Mouse (Mus musculus): ENCODE data around the gene Klk1. TPM values are rescaled to one million over a fixed set of nuclear protein-coding genes. Genes with fewer than 3 reads are reported as not detected.

The Klk1 gene
- polyA plus RNA-seq, 1 experiment = 1.9 TPM

- Histone ChIP-seq H3K4me1 (ENCODE audit: control insufficient read depth, insufficient read depth, low read length) (no peaks in the 10 kb centered on the region), H3K4me3 (replicated peaks; ENCODE audit: extremely low read depth, low read depth, low read length) (no peak overlapping the region)
- TF ChIP-seq CTCF (IDR thresholded peaks at IDR 0.05; ENCODE audit: insufficient read depth, low read length) (no peak), POLR2A (IDR thresholded peaks at IDR 0.05; ENCODE audit: borderline replicate concordance, extremely low read depth, low read depth, low read length) (no peak)
- WGBS = 79% methylated on average over 7 of the region's 7 CpGs
- no peak for DNase-seq
Observed at GRCm38 (mm10) chr7:44272546-44272945, 47.4 kb downstream of the Klk1 start.

GRCm38 (mm10) chr7:44273446-44273845 lies 48.3 kb downstream of the Klk1 start:
- no peaks in the 10 kb centered on the region for H3K4me1 ChIP-seq (ENCODE audit: control insufficient read depth, insufficient read depth, low read length)
- DNase-seq = no peak
- WGBS = 67% methylated on average over 7 of the region's 7 CpGs
- TF ChIP-seq POLR2A (IDR thresholded peaks at IDR 0.05; ENCODE audit: borderline replicate concordance, extremely low read depth, low read depth, low read length) = no peak
- TF ChIP-seq CTCF (IDR thresholded peaks at IDR 0.05; ENCODE audit: insufficient read depth, low read length) = no peak
- H3K4me3 ChIP-seq (replicated peaks; ENCODE audit: extremely low read depth, low read depth, low read length) = no peak overlapping the region

- Histone ChIP-seq H3K4me3 (replicated peaks; ENCODE audit: extremely low read depth, low read depth, low read length) (no peak overlapping the region), H3K4me1 (ENCODE audit: control insufficient read depth, insufficient read depth, low read length) (no peaks in the 10 kb centered on the region)
- WGBS = 36% methylated on average over 11 of the region's 11 CpGs
- no peak for DNase-seq
- TF ChIP-seq CTCF (IDR thresholded peaks at IDR 0.05; ENCODE audit: insufficient read depth, low read length) (no peak), POLR2A (IDR thresholded peaks at IDR 0.05; ENCODE audit: borderline replicate concordance, extremely low read depth, low read depth, low read length) (no peak)
Observed at GRCm38 (mm10) chr7:44274096-44274495, 48.9 kb downstream of the Klk1 start.

- no peak for DNase-seq
- 73% methylated on average over 3 of the region's 3 CpGs for WGBS
- Histone ChIP-seq H3K4me1 (ENCODE audit: control insufficient read depth, insufficient read depth, low read length) (no peaks in the 10 kb centered on the region), H3K4me3 (replicated peaks; ENCODE audit: extremely low read depth, low read depth, low read length) (no peak overlapping the region)
- TF ChIP-seq CTCF (IDR thresholded peaks at IDR 0.05; ENCODE audit: insufficient read depth, low read length) (no peak), POLR2A (IDR thresholded peaks at IDR 0.05; ENCODE audit: borderline replicate concordance, extremely low read depth, low read depth, low read length) (no peak)
Observed at GRCm38 (mm10) chr7:44275546-44275945, 50.4 kb downstream of the Klk1 start.

- TF ChIP-seq CTCF (IDR thresholded peaks at IDR 0.05; ENCODE audit: insufficient read depth, low read length) = no peak
- no peak for TF ChIP-seq POLR2A (IDR thresholded peaks at IDR 0.05; ENCODE audit: borderline replicate concordance, extremely low read depth, low read depth, low read length)
- Histone ChIP-seq H3K4me1 (ENCODE audit: control insufficient read depth, insufficient read depth, low read length) (no peaks in the 10 kb centered on the region), H3K4me3 (replicated peaks; ENCODE audit: extremely low read depth, low read depth, low read length) (no peak overlapping the region)
- no peak for DNase-seq
- 64% methylated on average over 10 of the region's 10 CpGs for WGBS
Observed at GRCm38 (mm10) chr7:44276461-44277249, 51.5 kb downstream of the Klk1 start.

GRCm38 (mm10) chr7:44277250-44277622 lies 52.1 kb downstream of the Klk1 start:
- no peak overlapping the region for H3K4me3 ChIP-seq (replicated peaks; ENCODE audit: extremely low read depth, low read depth, low read length)
- no peak for DNase-seq
- 50% methylated on average over 2 of the region's 2 CpGs for WGBS
- TF ChIP-seq CTCF (IDR thresholded peaks at IDR 0.05; ENCODE audit: insufficient read depth, low read length) (peak; percentile 56), POLR2A (IDR thresholded peaks at IDR 0.05; ENCODE audit: borderline replicate concordance, extremely low read depth, low read depth, low read length) (no peak)
- H3K4me1 ChIP-seq (ENCODE audit: control insufficient read depth, insufficient read depth, low read length) = no peaks in the 10 kb centered on the region

Other genes with a start within 250 kb of the Klk1 start
- not detected in 2 replicates for gene Klk1b9, start 249.3 kb upstream of the Klk1 start, polyA plus RNA-seq (2012; rRNA removed)
- not detected in 2 replicates for gene Klk1b11, start 229.5 kb upstream of the Klk1 start, polyA plus RNA-seq (2012; rRNA removed)
- 0.11 TPM in 1 of 2 replicates, not detected in the other for gene Klk1b26, start 213.2 kb upstream of the Klk1 start, polyA plus RNA-seq (2012; rRNA removed)
- 0.19 and 0.23 TPM in 2 replicates for gene Klk1b27, start 173.1 kb upstream of the Klk1 start, polyA plus RNA-seq (2012; rRNA removed)
- gene Klk1b21, start 123.0 kb upstream of the Klk1 start, polyA plus RNA-seq (2012; rRNA removed) = not detected in 2 replicates
- not detected in 2 replicates for gene Klk1b22, start 112.7 kb upstream of the Klk1 start, polyA plus RNA-seq (2012; rRNA removed)
- not detected in 2 replicates for gene Klk1b16, start 88.6 kb upstream of the Klk1 start, polyA plus RNA-seq (2012; rRNA removed)
- gene Klk1b24, start 37.1 kb upstream of the Klk1 start, polyA plus RNA-seq (2012; rRNA removed) = not detected in 2 replicates
- not detected in 2 replicates for gene Klk1b3, start 27.2 kb upstream of the Klk1 start, polyA plus RNA-seq (2012; rRNA removed)
- gene Klk1b4, start 17.9 kb upstream of the Klk1 start, polyA plus RNA-seq (2012; rRNA removed) = 0.15 TPM in 1 of 2 replicates, not detected in the other
- not detected in 2 replicates for gene Klk1b5, start 9.4 kb upstream of the Klk1 start, polyA plus RNA-seq (2012; rRNA removed)
- not detected in 2 replicates for gene Gm36864, start 10.8 kb downstream of the Klk1 start, polyA plus RNA-seq (2012; rRNA removed)
- gene 1700028J19Rik, start 21.3 kb downstream of the Klk1 start, polyA plus RNA-seq (2012; rRNA removed) = 0.85 and 1.1 TPM in 2 replicates
- gene 2410002F23Rik, start 21.4 kb downstream of the Klk1 start, polyA plus RNA-seq (2012; rRNA removed) = 60.0 and 63.7 TPM in 2 replicates
- not detected in 2 replicates for gene Acp4, start 32.0 kb downstream of the Klk1 start, polyA plus RNA-seq (2012; rRNA removed)
- gene Gm15517, start 36.1 kb downstream of the Klk1 start, polyA plus RNA-seq (2012; rRNA removed) = not detected in 2 replicates
- 9.4 and 11.5 TPM in 2 replicates for gene Clec11a, start 81.5 kb downstream of the Klk1 start, polyA plus RNA-seq (2012; rRNA removed)
- 0.44 and 0.65 TPM in 2 replicates for gene Shank1, start 84.9 kb downstream of the Klk1 start, polyA plus RNA-seq (2012; rRNA removed)
- gene Syt3, start 158.7 kb downstream of the Klk1 start, polyA plus RNA-seq (2012; rRNA removed) = 2.8 and 3.1 TPM in 2 replicates
- 0.98 and 1.2 TPM in 2 replicates for gene 1700008O03Rik, start 160.5 kb downstream of the Klk1 start, polyA plus RNA-seq (2012; rRNA removed)
- 4.5 and 4.9 TPM in 2 replicates for gene Lrrc4b, start 203.7 kb downstream of the Klk1 start, polyA plus RNA-seq (2012; rRNA removed)
- 0.24 and 0.50 TPM in 2 replicates for gene Aspdh, start 240.0 kb downstream of the Klk1 start, polyA plus RNA-seq (2012; rRNA removed)
- 164 and 175 TPM in 2 replicates for gene Josd2, start 242.6 kb downstream of the Klk1 start, polyA plus RNA-seq (2012; rRNA removed)